Mouse (Mus musculus): ENCODE measurements around the gene Olfr1371. TPM values are rescaled to one million over a fixed set of nuclear protein-coding genes. Genes with fewer than 3 reads are reported as not detected.

Gene Olfr1371
- polyA plus RNA-seq (2015; fragmentation: Nextera tagmentation; extraction: Ambion mirVana), result not detected in 2 replicates

DNA sequence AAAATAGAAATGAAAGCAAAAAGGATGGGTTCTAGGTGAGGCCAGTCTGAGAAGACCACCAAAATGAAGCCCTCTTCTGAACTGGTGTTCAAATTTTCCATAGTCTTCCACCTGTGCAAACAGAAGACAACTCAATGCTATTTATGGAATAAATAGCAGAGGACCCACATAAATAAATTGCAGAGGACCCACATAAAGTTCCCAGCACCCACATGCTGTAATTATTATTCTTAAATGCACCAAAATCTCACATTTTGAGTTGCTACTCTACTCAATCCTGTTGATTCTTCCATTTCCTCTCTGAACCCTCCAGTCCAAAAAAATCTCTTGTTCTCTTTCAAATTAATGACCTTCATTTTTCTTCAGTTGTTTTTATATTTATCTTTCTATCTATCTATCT lies at the start of gene Olfr1371:
Gene Olfr1371, minus strand, starts transcription at position 101 of the 400 bp plus-strand sequence.
- H3K4me1 ChIP-seq (replicated peaks), result no peaks in the 10 kb centered on the region
- H3K4me2 ChIP-seq (replicated peaks), result no peak within 1 kb of the TSS
- no peak within 1 kb of the TSS for H3K4me3 ChIP-seq (replicated peaks)
- no peak within 1 kb of the TSS for H3K9ac ChIP-seq
- ATAC-seq, result no peak
- no peaks in the 10 kb centered on the region for H3K9me3 ChIP-seq
- no peak within 1 kb of the TSS for H3K27ac ChIP-seq
- H3K27me3 ChIP-seq (replicated peaks), result no peaks in the 10 kb centered on the region
- H3K36me3 ChIP-seq, result no peaks in the 10 kb centered on the region

DNA sequence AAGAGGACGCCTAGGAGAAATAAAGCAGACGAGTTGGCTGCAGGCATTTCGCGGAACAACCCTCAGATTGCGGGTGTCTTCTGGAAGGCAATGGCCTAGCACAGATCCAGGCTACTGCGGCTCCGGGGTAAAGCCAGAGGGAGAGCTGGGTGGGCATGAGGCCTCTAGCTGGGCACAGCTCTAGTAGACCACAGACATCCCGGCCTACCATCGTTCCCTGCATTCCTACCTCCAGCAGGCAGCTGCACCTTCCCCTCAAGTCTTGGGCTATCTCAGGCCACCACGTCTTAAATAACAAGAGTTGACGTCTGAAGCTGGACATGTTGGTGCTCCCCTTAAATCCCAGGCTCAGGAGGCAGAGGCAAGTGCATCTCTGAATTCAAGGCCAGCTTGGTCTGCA lies 48.6 kb upstream of the Olfr1371 start:
- Histone ChIP-seq H3K4me1 (replicated peaks) (0 out of 2 replicates have a peak, but pooled peaks cover 8% of the 10 kb centered on the region), H3K36me3 (no peaks in the 10 kb centered on the region), H3K27me3 (replicated peaks) (no peaks in the 10 kb centered on the region), H3K4me3 (replicated peaks) (no peak overlapping the region), H3K9ac (no peak overlapping the region), H3K9me3 (no peaks in the 10 kb centered on the region), H3K4me2 (replicated peaks) (no peak overlapping the region), H3K27ac (no peak overlapping the region)
- no peak for ATAC-seq
- 89% methylated on average over 11 of the region's 11 CpGs for WGBS

DNA sequence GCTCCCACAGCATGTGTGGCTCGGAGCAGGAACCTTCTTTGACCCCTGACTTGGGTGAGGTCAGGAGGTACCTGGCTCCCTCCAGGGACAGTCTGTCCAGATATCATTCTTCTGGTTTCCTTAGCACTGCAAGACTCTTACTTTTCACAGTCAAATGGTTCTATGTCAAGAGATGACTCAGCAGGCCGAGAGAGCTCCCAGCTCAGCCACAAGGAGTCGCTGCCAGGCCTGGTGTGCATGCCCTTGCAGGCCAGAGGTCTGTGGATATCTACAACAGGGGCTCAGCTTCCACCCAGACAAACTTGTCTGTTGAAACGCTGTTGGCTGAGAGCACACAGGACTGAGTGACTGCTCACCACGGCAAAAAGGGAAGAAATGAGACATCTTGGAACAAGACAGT lies 48.1 kb upstream of the Olfr1371 start:
- no peaks in the 10 kb centered on the region for H3K27me3 ChIP-seq (replicated peaks)
- H3K36me3 ChIP-seq, result no peaks in the 10 kb centered on the region
- H3K9ac ChIP-seq, result no peak overlapping the region
- no peak overlapping the region for H3K27ac ChIP-seq
- no peak for ATAC-seq
- 0 out of 2 replicates have a peak, but pooled peaks cover 8% of the 10 kb centered on the region for H3K4me1 ChIP-seq (replicated peaks)
- no peak overlapping the region for H3K4me2 ChIP-seq (replicated peaks)
- no peaks in the 10 kb centered on the region for H3K9me3 ChIP-seq
- no peak overlapping the region for H3K4me3 ChIP-seq (replicated peaks)
- 54% methylated on average over 5 of the region's 5 CpGs for WGBS

DNA sequence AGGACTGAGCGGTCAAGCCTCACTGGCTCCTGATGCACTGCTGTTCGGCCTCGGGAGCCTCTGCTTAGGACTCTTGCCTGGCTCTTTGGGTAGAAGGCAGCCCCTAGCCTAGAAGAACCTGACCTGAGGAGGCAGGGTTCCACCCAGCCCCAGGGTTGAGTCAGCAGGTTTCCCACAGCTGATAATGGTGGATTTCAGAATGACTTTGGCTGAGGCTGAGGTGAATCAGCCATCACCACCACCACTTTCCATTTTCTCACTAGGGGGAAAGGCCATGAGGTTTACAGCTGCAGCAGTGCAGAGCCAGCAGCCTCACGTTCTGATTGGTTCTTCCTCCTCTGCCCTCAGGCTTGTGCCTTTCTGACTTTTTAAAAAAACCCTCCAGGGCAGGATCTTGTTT lies 47.1 kb upstream of the Olfr1371 start:
- Histone ChIP-seq H3K4me3 (replicated peaks) (no peak overlapping the region), H3K4me2 (replicated peaks) (no peak overlapping the region), H3K27me3 (replicated peaks) (no peaks in the 10 kb centered on the region), H3K27ac (no peak overlapping the region), H3K4me1 (replicated peaks) (0 out of 2 replicates have a peak, but pooled peaks cover 8% of the 10 kb centered on the region), H3K9me3 (no peaks in the 10 kb centered on the region), H3K36me3 (no peaks in the 10 kb centered on the region), H3K9ac (no peak overlapping the region)
- no peak for ATAC-seq
- 81% methylated on average over 4 of the region's 4 CpGs for WGBS

- Histone ChIP-seq H3K36me3 (no peaks in the 10 kb centered on the region), H3K27me3 (replicated peaks) (no peaks in the 10 kb centered on the region), H3K4me3 (replicated peaks) (no peak overlapping the region), H3K4me2 (replicated peaks) (no peak overlapping the region), H3K9ac (no peak overlapping the region), H3K4me1 (replicated peaks) (0 out of 2 replicates have a peak, but pooled peaks cover 5% of the 10 kb centered on the region), H3K9me3 (no peaks in the 10 kb centered on the region), H3K27ac (no peak overlapping the region)
- WGBS, result 63% methylated on average over 5 of the region's 5 CpGs
- ATAC-seq, result no peak
Measured at GRCm38 (mm10) chr11:52258711-52259110, 44.9 kb upstream of the Olfr1371 start.

GRCm38 (mm10) chr11:52257376-52257775 lies 43.6 kb upstream of the Olfr1371 start:
- Histone ChIP-seq H3K36me3 (no peaks in the 10 kb centered on the region), H3K27ac (no peak overlapping the region), H3K4me3 (replicated peaks) (no peak overlapping the region), H3K4me1 (replicated peaks) (peaks cover 6% of the 10 kb centered on the region; the same call in 1 of the 2 replicates), H3K9ac (no peak overlapping the region), H3K9me3 (no peaks in the 10 kb centered on the region), H3K4me2 (replicated peaks) (no peak overlapping the region), H3K27me3 (replicated peaks) (no peaks in the 10 kb centered on the region)
- 86% methylated on average over 3 of the region's 3 CpGs for WGBS
- ATAC-seq, result no peak

DNA sequence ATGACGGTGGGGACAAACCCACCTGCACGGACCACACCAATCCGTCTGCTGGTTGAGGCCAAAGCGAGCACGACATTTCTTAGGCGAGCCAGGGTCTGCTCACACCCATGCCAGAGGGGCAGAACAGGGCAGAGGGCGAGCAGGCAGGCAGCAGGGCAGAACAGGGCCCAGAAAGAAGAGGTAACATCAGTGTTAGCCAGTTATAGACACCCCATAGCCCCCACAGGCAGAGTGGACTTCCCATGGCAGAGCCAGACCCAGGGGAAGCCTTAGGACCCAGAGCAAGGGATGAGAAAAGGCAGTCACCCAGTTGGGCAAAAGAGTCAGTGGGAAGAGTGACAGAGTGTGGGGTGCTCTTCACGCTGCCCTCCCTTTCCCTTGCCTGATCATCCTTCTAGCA lies 41.3 kb upstream of the Olfr1371 start:
- no peak for ATAC-seq
- Histone ChIP-seq H3K4me2 (replicated peaks) (no peak overlapping the region), H3K27me3 (replicated peaks) (no peaks in the 10 kb centered on the region), H3K9me3 (no peaks in the 10 kb centered on the region), H3K27ac (no peak overlapping the region), H3K36me3 (no peaks in the 10 kb centered on the region), H3K9ac (no peak overlapping the region), H3K4me3 (replicated peaks) (no peak overlapping the region), H3K4me1 (replicated peaks) (peaks cover 6% of the 10 kb centered on the region; the same call in 1 of the 2 replicates)
- 89% methylated on average over 8 of the region's 8 CpGs for WGBS

DNA sequence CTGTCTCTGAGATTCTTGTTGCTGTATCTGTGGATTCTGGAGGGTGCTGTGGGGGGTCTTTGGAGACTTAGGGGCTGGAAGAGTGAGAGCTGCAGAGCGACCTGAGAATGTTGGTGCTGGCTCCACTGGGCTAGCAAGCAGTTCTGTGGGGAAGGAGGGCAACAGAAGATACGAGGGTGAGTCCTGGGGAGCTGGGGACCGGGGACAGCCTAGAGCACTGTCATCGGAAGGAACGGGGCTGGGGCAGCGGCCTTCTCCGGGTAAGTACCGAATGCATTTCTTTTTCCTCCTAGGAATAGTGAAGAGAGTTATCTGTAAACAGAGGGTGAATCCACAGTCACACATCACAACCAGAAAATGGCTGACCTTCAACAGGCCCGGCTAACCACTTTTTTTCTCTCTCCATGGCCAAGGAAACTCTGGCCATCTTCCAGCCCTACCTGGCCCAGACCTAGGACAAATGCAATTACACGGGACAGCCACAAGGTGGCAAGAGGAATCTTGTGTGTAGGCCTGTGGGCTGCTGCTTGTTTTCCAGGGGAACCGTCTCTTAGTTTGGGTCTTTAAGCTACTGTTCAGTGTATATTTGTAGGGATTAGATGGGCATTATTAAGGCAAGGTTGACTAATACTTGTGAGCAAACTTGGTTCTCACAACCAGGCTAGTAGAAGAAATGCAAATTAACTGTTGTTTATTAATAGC lies 40.0 kb upstream of the Olfr1371 start:
- 61% methylated on average over 11 of the region's 11 CpGs for WGBS
- Histone ChIP-seq H3K4me1 (replicated peaks) (peaks cover 6% of the 10 kb centered on the region; the same call in 1 of the 2 replicates), H3K27ac (peak overlapping the region; percentile 37; the same call in 1 of the 2 replicates), H3K9ac (no peak overlapping the region), H3K4me2 (replicated peaks) (no peak overlapping the region), H3K36me3 (no peaks in the 10 kb centered on the region), H3K9me3 (no peaks in the 10 kb centered on the region), H3K4me3 (replicated peaks) (no peak overlapping the region), H3K27me3 (replicated peaks) (no peaks in the 10 kb centered on the region)
- peak; percentile 73 for ATAC-seq

DNA sequence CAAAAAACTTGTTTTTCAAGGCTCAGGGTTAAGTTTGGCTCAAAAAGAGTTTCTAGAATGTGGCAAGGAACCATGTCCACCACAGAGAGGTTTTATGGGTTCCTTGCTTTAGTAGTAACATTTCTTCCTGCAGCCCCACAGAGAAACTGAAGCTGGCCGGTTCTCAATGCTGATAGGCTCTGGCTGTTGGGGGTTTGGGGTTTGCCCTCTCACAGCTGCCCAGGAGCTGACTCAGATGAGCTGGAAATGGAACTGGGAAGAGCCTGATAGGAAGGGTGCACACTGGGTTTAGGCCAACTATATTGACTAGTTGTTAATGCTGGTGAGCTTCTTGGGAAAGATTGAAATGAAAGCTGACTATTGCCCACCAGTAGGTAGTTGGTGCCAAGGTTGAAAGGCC lies 38.9 kb upstream of the Olfr1371 start:
- Histone ChIP-seq H3K9me3 (no peaks in the 10 kb centered on the region), H3K9ac (no peak overlapping the region), H3K27ac (peak overlapping the region; percentile 37), H3K36me3 (0 out of 2 replicates have a peak, but pooled peaks cover under 1% of the 10 kb centered on the region), H3K27me3 (replicated peaks) (no peaks in the 10 kb centered on the region), H3K4me3 (replicated peaks) (no peak overlapping the region), H3K4me1 (replicated peaks) (peaks cover 6% of the 10 kb centered on the region; the same call in 1 of the 2 replicates), H3K4me2 (replicated peaks) (no peak overlapping the region)
- no peak for ATAC-seq
- 38% methylated on average over 1 of the region's 1 CpGs for WGBS

- Histone ChIP-seq H3K4me1 (replicated peaks) (peaks cover 3% of the 10 kb centered on the region; the same call in 1 of the 2 replicates), H3K9ac (no peak overlapping the region), H3K27ac (no peak overlapping the region), H3K36me3 (0 out of 2 replicates have a peak, but pooled peaks cover 3% of the 10 kb centered on the region), H3K4me3 (replicated peaks) (no peak overlapping the region), H3K27me3 (replicated peaks) (no peaks in the 10 kb centered on the region), H3K4me2 (replicated peaks) (no peak overlapping the region), H3K9me3 (no peaks in the 10 kb centered on the region)
- no peak for ATAC-seq
- WGBS, result 70% methylated on average over 5 of the region's 5 CpGs
Measured at GRCm38 (mm10) chr11:52251770-52252169, 38.0 kb upstream of the Olfr1371 start.

DNA sequence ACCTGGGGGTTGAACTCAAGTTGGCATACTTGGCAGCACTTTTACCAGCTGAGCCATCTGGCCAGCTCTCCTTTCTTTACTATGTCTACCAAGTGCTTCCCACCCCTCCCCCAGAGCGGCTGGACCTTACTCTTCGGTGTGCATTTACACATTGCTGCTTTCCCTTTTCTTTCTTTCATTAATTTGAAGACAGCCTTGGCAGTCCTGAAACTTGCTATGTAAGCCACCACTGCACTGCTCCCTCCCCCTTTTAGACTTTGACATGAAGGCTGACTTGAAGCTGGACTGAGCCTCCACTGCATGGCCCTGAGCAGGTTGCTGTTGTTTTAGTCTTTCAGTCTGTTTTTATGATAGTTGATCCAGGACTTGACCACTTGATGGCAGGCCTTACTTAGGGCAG lies 35.7 kb upstream of the Olfr1371 start:
- H3K4me1 ChIP-seq (replicated peaks), result peaks cover 3% of the 10 kb centered on the region; the same call in 1 of the 2 replicates
- H3K9me3 ChIP-seq, result no peaks in the 10 kb centered on the region
- H3K27ac ChIP-seq, result no peak overlapping the region
- 0 out of 2 replicates have a peak, but pooled peaks cover 3% of the 10 kb centered on the region for H3K36me3 ChIP-seq
- ATAC-seq, result no peak
- H3K4me2 ChIP-seq (replicated peaks), result no peak overlapping the region
- H3K9ac ChIP-seq, result no peak overlapping the region
- no peak overlapping the region for H3K4me3 ChIP-seq (replicated peaks)
- no peaks in the 10 kb centered on the region for H3K27me3 ChIP-seq (replicated peaks)
- 88% methylated on average over 2 of the region's 2 CpGs for WGBS

DNA sequence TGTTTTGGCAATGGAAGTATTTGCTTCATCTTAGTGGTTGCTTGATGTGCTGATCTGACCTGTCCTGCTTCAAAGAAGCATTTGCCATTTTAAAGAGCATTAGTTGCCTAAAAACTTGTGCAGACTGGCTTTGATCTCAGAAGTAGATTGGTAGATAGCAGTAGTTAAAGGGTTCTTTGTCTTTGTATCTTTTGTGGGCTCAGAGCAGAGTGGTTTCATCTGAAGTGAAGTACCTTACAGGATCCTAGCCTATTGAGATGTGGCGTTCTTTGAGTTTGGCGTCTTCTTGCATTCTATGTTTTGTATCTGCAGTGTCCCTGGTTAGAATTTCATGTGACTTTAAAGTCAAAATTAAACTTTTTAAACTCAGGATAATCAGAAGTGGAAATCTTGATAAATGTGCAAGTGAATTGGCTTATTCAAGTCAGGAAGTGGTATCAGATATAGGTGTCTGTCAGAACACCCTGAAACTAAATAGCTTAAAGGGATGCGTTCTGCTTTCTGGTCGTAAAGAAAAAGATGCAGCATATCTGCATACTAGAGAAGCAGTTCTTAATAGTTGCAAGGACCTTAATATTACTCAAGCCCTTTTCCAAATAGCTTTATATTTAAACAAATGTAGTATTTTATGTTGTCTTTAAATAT lies 27.2 kb upstream of the Olfr1371 start:
- 93% methylated on average over 4 of the region's 4 CpGs for WGBS
- no peak overlapping the region for H3K9ac ChIP-seq
- H3K4me2 ChIP-seq (replicated peaks), result no peak overlapping the region
- H3K27me3 ChIP-seq (replicated peaks), result no peaks in the 10 kb centered on the region
- no peaks in the 10 kb centered on the region for H3K9me3 ChIP-seq
- no peaks in the 10 kb centered on the region for H3K4me1 ChIP-seq (replicated peaks)
- no peak overlapping the region for H3K27ac ChIP-seq
- H3K4me3 ChIP-seq (replicated peaks), result no peak overlapping the region
- no peak for ATAC-seq
- 0 out of 2 replicates have a peak, but pooled peaks cover 5% of the 10 kb centered on the region for H3K36me3 ChIP-seq

All from intestine, embryonic 15.5 days (tissue).